Comparison of ENCODE assay signal across 16 mouse cellular contexts in genomic region chr2:149929986-149930385, GRCm38 (mm10).
"Had no signal": no experiment of that assay in that cellular context is flagged by ENCODE, and none has a peak within 500 bp of the region (broad histone marks: within the 10 kb centered on the region; RNA-seq: fewer than 3 reads in every experiment).

No protein-coding gene starts in this region.

- H3K27me3 ChIP-seq: kidney, embryonic 15.5 days; limb, embryonic 13.5 days; midbrain, embryonic 12.5 days; neural tube, embryonic 13.5 days; stomach, embryonic 15.5 days had no signal

- H3K27ac ChIP-seq: kidney, embryonic 15.5 days; limb, embryonic 13.5 days; liver, embryonic 14.5 days; midbrain, embryonic 12.5 days; neural tube, embryonic 13.5 days; stomach, embryonic 15.5 days had no signal

- DNase-seq: kidney, adult 2 months; kidney, postnatal 14 days; layer of hippocampus, postnatal 36 days; lung, adult 18-20 months; retina, postnatal 1 day; right cerebral cortex, postnatal 4 days; spleen, adult 18-20 months; thymus, adult 2 months; thymus, postnatal 25 days had no signal

- ATAC-seq: midbrain, embryonic 16.5 days had no signal

- H3K4me1 ChIP-seq: kidney, embryonic 15.5 days; stomach, embryonic 15.5 days had no signal

- H3K4me2 ChIP-seq: kidney, embryonic 15.5 days; limb, embryonic 13.5 days; midbrain, embryonic 12.5 days; neural tube, embryonic 13.5 days; stomach, embryonic 15.5 days had no signal

- H3K36me3 ChIP-seq: kidney, embryonic 15.5 days; limb, embryonic 13.5 days; midbrain, embryonic 12.5 days; neural tube, embryonic 13.5 days; stomach, embryonic 15.5 days had no signal

- H3K9ac ChIP-seq: kidney, embryonic 15.5 days; limb, embryonic 13.5 days; liver, embryonic 14.5 days; midbrain, embryonic 12.5 days; neural tube, embryonic 13.5 days; stomach, embryonic 15.5 days had no signal

- H3K9me3 ChIP-seq: kidney, embryonic 15.5 days; limb, embryonic 13.5 days; midbrain, embryonic 12.5 days; neural tube, embryonic 13.5 days; stomach, embryonic 15.5 days had no signal

- H3K4me3 ChIP-seq: kidney, embryonic 15.5 days; limb, embryonic 13.5 days; midbrain, embryonic 12.5 days; neural tube, embryonic 13.5 days; stomach, embryonic 15.5 days had no signal
